ENCODE assay signal across 8 mouse cellular contexts in genomic region chr15:83607115-83607802, GRCm38 (mm10). TPM values are rescaled to one million over a fixed set of nuclear protein-coding genes. Genes with fewer than 3 reads are reported as not detected.
DNase-seq lines count a peak whose midpoint lies in the region; ATAC-seq and TF ChIP-seq lines count a peak whose summit lies in the region.

No protein-coding gene starts in this region.

- peak overlapping the region; percentile 63 for H3K4me2 ChIP-seq in liver, embryonic 16.5 days (ENCODE audit: low read depth, low read length)

- intact Hi-C loops in gastrocnemius, adult 2 months (cut with DNase I), result loop anchor here (10.0 kb wide), 1 partner anchor 802 kb away; no protein-coding TSS in a partner anchor

- H3K4me1 ChIP-seq in liver, embryonic 16.5 days (ENCODE audit: control insufficient read depth, low read depth, low read length), result peaks cover 33% of the 10 kb centered on the region

- H3K36me3 ChIP-seq in liver, embryonic 16.5 days (ENCODE audit: control insufficient read depth, insufficient read depth), result no peaks in the 10 kb centered on the region

- no peaks in the 10 kb centered on the region for H3K27me3 ChIP-seq in liver, embryonic 16.5 days (ENCODE audit: control insufficient read depth, insufficient read depth, low read depth, low read length)

- H3K4me3 ChIP-seq in gastrocnemius, adult 2 months, result peak overlapping the region; percentile 25; the same call in 1 of the 2 replicates
- peak overlapping the region; percentile 28; the same call in 1 of the 2 replicates for H3K4me3 ChIP-seq in liver, embryonic 16.5 days (ENCODE audit: low read depth, low read length)

- peak; percentile 86 for TF ChIP-seq CTCF in gastrocnemius, adult 2 months (IDR thresholded peaks at IDR 0.05)

- H3K9ac ChIP-seq in liver, embryonic 16.5 days (ENCODE audit: low read depth, low read length), result peak overlapping the region; percentile 39

- ATAC-seq in liver, embryonic 16.5 days (ENCODE audit: low read depth), result peak; percentile 66

- no peaks in the 10 kb centered on the region for H3K9me3 ChIP-seq in liver, embryonic 16.5 days (replicated peaks; ENCODE audit: control insufficient read depth, low read length)

- 36% methylated on average over 15 of the region's 15 CpGs for WGBS in liver, embryonic 16.5 days (ENCODE audit: insufficient replicate concordance)

- no peak overlapping the region for H3K27ac ChIP-seq in gastrocnemius, adult 2 months
- H3K27ac ChIP-seq in liver, embryonic 16.5 days (ENCODE audit: low read length), result peak overlapping the region; percentile 59

- DNase-seq in urinary bladder, postnatal 25 days (ENCODE audit: low spot score), result peak; percentile 64
- no peak for DNase-seq in urinary bladder, adult 2 months (ENCODE audit: low spot score)
- DNase-seq in cerebellum, adult 11 months, result peak; percentile 69
- DNase-seq in gastrocnemius, adult 2 months, result peak; percentile 84
- DNase-seq in kidney, postnatal 10 days, result peak; percentile 82
- DNase-seq in ovary, postnatal 10 days (ENCODE audit: low spot score), result peak; percentile 33
- peak; percentile 84 for DNase-seq in thymus, postnatal 0 days (ENCODE audit: low spot score)

RNA-seq across cellular contexts. Expression of gene Ttll12, which starts 12.3 kb away (rescaled TPM):
- polyA plus RNA-seq in urinary bladder, adult 2 months (2012; rRNA removed), result 11.2 and 11.7 TPM in 2 replicates
- 1 to 10 TPM; 3.4 to 4.9 TPM for total RNA-seq in gastrocnemius, adult 2 months (2021)
- polyA plus RNA-seq in liver, embryonic 16.5 days (2015; fragmentation: Nextera tagmentation; extraction: Ambion mirVana), result 31.8 and 33.2 TPM in 2 replicates
- polyA plus RNA-seq in thymus, postnatal 0 days (2015; fragmentation: Nextera tagmentation; extraction: Ambion mirVana), result 39.1 and 39.2 TPM in 2 replicates

RNA-seq across cellular contexts. Expression of gene Mcat, which starts 43.7 kb away (rescaled TPM):
- polyA plus RNA-seq in urinary bladder, adult 2 months (2012; rRNA removed), result 22.5 and 23.5 TPM in 2 replicates
- 10 to 100 TPM; 18.6 to 23.8 TPM for total RNA-seq in gastrocnemius, adult 2 months (2021)
- polyA plus RNA-seq in liver, embryonic 16.5 days (2015; fragmentation: Nextera tagmentation; extraction: Ambion mirVana), result 12.0 and 13.1 TPM in 2 replicates
- 30.9 and 34.4 TPM in 2 replicates for polyA plus RNA-seq in thymus, postnatal 0 days (2015; fragmentation: Nextera tagmentation; extraction: Ambion mirVana)

RNA-seq across cellular contexts. Expression of gene Tspo, which starts 43.9 kb away (rescaled TPM):
- polyA plus RNA-seq in urinary bladder, adult 2 months (2012; rRNA removed), result 214 and 260 TPM in 2 replicates
- 10 to 100 TPM; 22.2 to 22.7 TPM for total RNA-seq in gastrocnemius, adult 2 months (2021)
- 179 and 184 TPM in 2 replicates for polyA plus RNA-seq in liver, embryonic 16.5 days (2015; fragmentation: Nextera tagmentation; extraction: Ambion mirVana)
- polyA plus RNA-seq in thymus, postnatal 0 days (2015; fragmentation: Nextera tagmentation; extraction: Ambion mirVana), result 295 and 320 TPM in 2 replicates
